Mouse (Mus musculus): Measurements from ENCODE around the gene Ccdc6. TPM values are rescaled to one million over a fixed set of nuclear protein-coding genes. Genes with fewer than 3 reads are reported as not detected.

The Ccdc6 gene
- polyA plus RNA-seq, 1 experiment from 2014 or later: 13.8 TPM

GRCm38 (mm10) chr10:70069321-70069720, 27.6 kb upstream of the Ccdc6 start:
- no peak for ATAC-seq (replicated peaks; ENCODE audit: insufficient number of reproducible peaks, insufficient read depth, low FRiP score, low read depth)
- WGBS: 56% methylated on average over 6 of the region's 6 CpGs
- no peak overlapping the region for H3K9ac ChIP-seq
- H3K27ac ChIP-seq: no peak overlapping the region
- H3K27me3 ChIP-seq: no peaks in the 10 kb centered on the region
- no peak overlapping the region for H3K4me2 ChIP-seq
- H3K9me3 ChIP-seq (replicated peaks): no peaks in the 10 kb centered on the region
- no peak overlapping the region for H3K4me3 ChIP-seq
- H3K4me1 ChIP-seq (replicated peaks): no peaks in the 10 kb centered on the region
- H3K36me3 ChIP-seq: no peaks in the 10 kb centered on the region

GRCm38 (mm10) chr10:70071334-70071733, 25.6 kb upstream of the Ccdc6 start:
- ATAC-seq (replicated peaks; ENCODE audit: insufficient number of reproducible peaks, insufficient read depth, low FRiP score, low read depth): no peak
- Histone ChIP-seq H3K4me1 (replicated peaks) (no peaks in the 10 kb centered on the region), H3K9ac (no peak overlapping the region), H3K4me2 (no peak overlapping the region), H3K27ac (no peak overlapping the region), H3K4me3 (no peak overlapping the region), H3K27me3 (no peaks in the 10 kb centered on the region), H3K36me3 (no peaks in the 10 kb centered on the region), H3K9me3 (replicated peaks) (no peaks in the 10 kb centered on the region)
- WGBS: 83% methylated on average over 4 of the region's 4 CpGs

GRCm38 (mm10) chr10:70077452-70077851, 19.5 kb upstream of the Ccdc6 start:
- Histone ChIP-seq H3K4me1 (replicated peaks) (peaks cover 22% of the 10 kb centered on the region), H3K27ac (no peak overlapping the region), H3K27me3 (no peaks in the 10 kb centered on the region), H3K4me3 (no peak overlapping the region), H3K9me3 (replicated peaks) (no peaks in the 10 kb centered on the region), H3K4me2 (no peak overlapping the region), H3K9ac (no peak overlapping the region), H3K36me3 (no peaks in the 10 kb centered on the region)
- no peak for ATAC-seq (replicated peaks; ENCODE audit: insufficient number of reproducible peaks, insufficient read depth, low FRiP score, low read depth)
- 70% methylated on average over 4 of the region's 4 CpGs for WGBS

GRCm38 (mm10) chr10:70080908-70081307, 16.0 kb upstream of the Ccdc6 start:
- no peak overlapping the region for H3K4me3 ChIP-seq
- H3K27me3 ChIP-seq: no peaks in the 10 kb centered on the region
- no peaks in the 10 kb centered on the region for H3K9me3 ChIP-seq (replicated peaks)
- peak; percentile 65; the same call in 1 of the 2 replicates for ATAC-seq (replicated peaks; ENCODE audit: insufficient number of reproducible peaks, insufficient read depth, low FRiP score, low read depth)
- no peaks in the 10 kb centered on the region for H3K36me3 ChIP-seq
- H3K4me1 ChIP-seq (replicated peaks): peaks cover 29% of the 10 kb centered on the region
- H3K27ac ChIP-seq: peak overlapping the region; percentile 77
- WGBS: 55% methylated on average over 8 of the region's 8 CpGs
- H3K4me2 ChIP-seq: no peak overlapping the region; the same call in 1 of the 2 replicates
- no peak overlapping the region for H3K9ac ChIP-seq

GRCm38 (mm10) chr10:70081564-70082175, 15.3 kb upstream of the Ccdc6 start:
- H3K27me3 ChIP-seq: no peaks in the 10 kb centered on the region
- 29% methylated on average over 19 of the region's 19 CpGs for WGBS
- no peak overlapping the region for H3K4me3 ChIP-seq
- peak overlapping the region; percentile 77 for H3K27ac ChIP-seq
- no peak for ATAC-seq (replicated peaks; ENCODE audit: insufficient number of reproducible peaks, insufficient read depth, low FRiP score, low read depth)
- no peaks in the 10 kb centered on the region for H3K36me3 ChIP-seq
- peaks cover 29% of the 10 kb centered on the region for H3K4me1 ChIP-seq (replicated peaks)
- no peaks in the 10 kb centered on the region for H3K9me3 ChIP-seq (replicated peaks)
- peak overlapping the region; percentile 31 for H3K4me2 ChIP-seq
- H3K9ac ChIP-seq: no peak overlapping the region

- no peak for ATAC-seq (replicated peaks; ENCODE audit: insufficient number of reproducible peaks, insufficient read depth, low FRiP score, low read depth)
- no peaks in the 10 kb centered on the region for H3K9me3 ChIP-seq (replicated peaks)
- H3K4me2 ChIP-seq: no peak overlapping the region
- no peaks in the 10 kb centered on the region for H3K36me3 ChIP-seq
- H3K4me3 ChIP-seq: no peak overlapping the region
- no peak overlapping the region for H3K9ac ChIP-seq
- 88% methylated on average over 5 of the region's 5 CpGs for WGBS
- H3K4me1 ChIP-seq (replicated peaks): peaks cover 29% of the 10 kb centered on the region
- H3K27me3 ChIP-seq: no peaks in the 10 kb centered on the region
- H3K27ac ChIP-seq: no peak overlapping the region
These were observed 13.7 kb upstream of the Ccdc6 start for GRCm38 (mm10) chr10:70083241-70083640.

GRCm38 (mm10) chr10:70085256-70085961, 11.5 kb upstream of the Ccdc6 start:
- Histone ChIP-seq H3K27ac (no peak overlapping the region), H3K4me2 (no peak overlapping the region), H3K9me3 (replicated peaks) (no peaks in the 10 kb centered on the region), H3K4me3 (no peak overlapping the region), H3K27me3 (no peaks in the 10 kb centered on the region), H3K9ac (no peak overlapping the region), H3K4me1 (replicated peaks) (peaks cover 26% of the 10 kb centered on the region), H3K36me3 (no peaks in the 10 kb centered on the region)
- no peak for ATAC-seq (replicated peaks; ENCODE audit: insufficient number of reproducible peaks, insufficient read depth, low FRiP score, low read depth)
- WGBS: 42% methylated on average over 12 of the region's 12 CpGs

- no peaks in the 10 kb centered on the region for H3K27me3 ChIP-seq
- H3K27ac ChIP-seq: no peak overlapping the region
- ATAC-seq (replicated peaks; ENCODE audit: insufficient number of reproducible peaks, insufficient read depth, low FRiP score, low read depth): no peak
- no peaks in the 10 kb centered on the region for H3K9me3 ChIP-seq (replicated peaks)
- peaks cover 8% of the 10 kb centered on the region for H3K4me1 ChIP-seq (replicated peaks)
- no peak overlapping the region for H3K9ac ChIP-seq
- no peak overlapping the region for H3K4me2 ChIP-seq
- no peak overlapping the region for H3K4me3 ChIP-seq
- 77% methylated on average over 5 of the region's 5 CpGs for WGBS
- no peaks in the 10 kb centered on the region for H3K36me3 ChIP-seq
These were observed 8.1 kb upstream of the Ccdc6 start for GRCm38 (mm10) chr10:70088788-70089187.

GRCm38 (mm10) chr10:70091876-70092462, 5.0 kb upstream of the Ccdc6 start:
- 63% methylated on average over 4 of the region's 4 CpGs for WGBS
- H3K4me3 ChIP-seq: no peak overlapping the region
- no peaks in the 10 kb centered on the region for H3K9me3 ChIP-seq (replicated peaks)
- H3K36me3 ChIP-seq: no peaks in the 10 kb centered on the region
- no peak overlapping the region for H3K4me2 ChIP-seq
- H3K4me1 ChIP-seq (replicated peaks): peaks cover 16% of the 10 kb centered on the region
- H3K27ac ChIP-seq: no peak overlapping the region
- ATAC-seq (replicated peaks; ENCODE audit: insufficient number of reproducible peaks, insufficient read depth, low FRiP score, low read depth): no peak
- H3K27me3 ChIP-seq: no peaks in the 10 kb centered on the region
- H3K9ac ChIP-seq: no peak overlapping the region

GRCm38 (mm10) chr10:70093782-70094181, 3.1 kb upstream of the Ccdc6 start:
- WGBS: 27% methylated on average over 1 of the region's 1 CpGs
- H3K4me1 ChIP-seq (replicated peaks): peaks cover 21% of the 10 kb centered on the region

GRCm38 (mm10) chr10:70095031-70095470, 1.9 kb upstream of the Ccdc6 start:
- H3K4me2 ChIP-seq: peak overlapping the region; percentile 85
- no peaks in the 10 kb centered on the region for H3K36me3 ChIP-seq
- no peaks in the 10 kb centered on the region for H3K9me3 ChIP-seq (replicated peaks)
- 0 out of 2 replicates have a peak, but pooled peaks have one; percentile 9 for ATAC-seq (replicated peaks; ENCODE audit: insufficient number of reproducible peaks, insufficient read depth, low FRiP score, low read depth)
- WGBS: under 1% methylated on average over 14 of the region's 14 CpGs
- peak overlapping the region; percentile 76 for H3K4me3 ChIP-seq
- H3K27ac ChIP-seq: peak overlapping the region; percentile 89
- peaks cover 33% of the 10 kb centered on the region for H3K4me1 ChIP-seq (replicated peaks)
- peak overlapping the region; percentile 53 for H3K9ac ChIP-seq
- no peaks in the 10 kb centered on the region for H3K27me3 ChIP-seq

More at GRCm38 (mm10) chr10:70093782-70094181, 3.1 kb upstream of the Ccdc6 start:
- no peak overlapping the region for H3K9ac ChIP-seq
- ATAC-seq (replicated peaks; ENCODE audit: insufficient number of reproducible peaks, insufficient read depth, low FRiP score, low read depth): no peak
- no peaks in the 10 kb centered on the region for H3K9me3 ChIP-seq (replicated peaks)
- H3K4me3 ChIP-seq: no peak overlapping the region
- no peaks in the 10 kb centered on the region for H3K27me3 ChIP-seq
- H3K27ac ChIP-seq: no peak overlapping the region
- no peak overlapping the region for H3K4me2 ChIP-seq
- no peaks in the 10 kb centered on the region for H3K36me3 ChIP-seq

Measured in heart, embryonic 15.5 days (tissue).